ENCODE assay signal across 9 mouse cellular contexts in the genomic region with DNA sequence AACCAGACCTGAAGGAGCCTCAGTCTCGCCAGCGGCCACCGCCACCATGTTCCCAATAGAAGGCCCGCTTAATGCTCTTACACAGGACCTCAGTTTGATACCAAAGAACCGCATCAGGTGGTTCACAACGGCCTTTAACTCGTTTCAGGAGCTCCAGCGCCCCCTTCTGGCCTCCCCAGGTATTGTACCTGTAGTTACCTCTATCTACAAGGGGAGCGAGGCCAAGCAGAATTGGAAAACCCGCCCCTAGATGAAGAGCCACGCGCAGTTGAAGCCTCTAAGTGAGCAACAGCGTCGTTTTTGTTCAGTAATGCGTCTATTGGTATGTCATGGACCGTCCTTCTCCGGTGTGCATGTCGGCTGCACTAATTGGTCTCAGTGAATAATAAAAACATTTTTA. TPM values are rescaled to one million over a fixed set of nuclear protein-coding genes. Genes with fewer than 3 reads are reported as not detected.
A peak's percentile ranks its signal among the peaks of the same experiment; 100 is the strongest.
DNase-seq lines count a peak whose midpoint lies in the region; ATAC-seq and TF ChIP-seq lines count a peak whose summit lies in the region.
"Had no signal": no experiment of that assay in that cellular context is flagged by ENCODE, and none has a peak within 500 bp of the region (broad histone marks: within the 10 kb centered on the region; RNA-seq: fewer than 3 reads in every experiment).

No protein-coding gene starts in this region.

- peaks cover 5% of the 10 kb centered on the region; the same call in 1 of the 2 replicates for H3K4me1 ChIP-seq in forebrain, embryonic 10.5 days
- no peaks in the 10 kb centered on the region for H3K4me1 ChIP-seq in forebrain, embryonic 15.5 days
- no peaks in the 10 kb centered on the region for H3K4me1 ChIP-seq in stomach, postnatal 0 days (replicated peaks; ENCODE audit: control insufficient read depth, insufficient read depth)

- no peaks in the 10 kb centered on the region for H3K36me3 ChIP-seq in forebrain, embryonic 10.5 days (replicated peaks)
- H3K36me3 ChIP-seq in forebrain, embryonic 15.5 days: no peaks in the 10 kb centered on the region
- no peaks in the 10 kb centered on the region for H3K36me3 ChIP-seq in stomach, postnatal 0 days (ENCODE audit: control insufficient read depth, insufficient read depth, low read length)

- TF ChIP-seq EP300 in stomach, postnatal 0 days (optimal IDR thresholded peaks at IDR 0.05): no peak

- H3K4me2 ChIP-seq in forebrain, embryonic 15.5 days (replicated peaks): no peak overlapping the region
- H3K4me2 ChIP-seq in stomach, postnatal 0 days (replicated peaks; ENCODE audit: low read depth): no peak overlapping the region

- H3K9ac ChIP-seq in forebrain, embryonic 15.5 days (replicated peaks): no peak overlapping the region
- H3K9ac ChIP-seq in stomach, postnatal 0 days (ENCODE audit: low read length): no peak overlapping the region

- intact Hi-C loops in gastrocnemius, postnatal 36 days (cut with DNase I): no loop called here

- no peak overlapping the region for H3K27ac ChIP-seq in forebrain, embryonic 10.5 days
- no peak overlapping the region for H3K27ac ChIP-seq in forebrain, embryonic 15.5 days (replicated peaks)
- no peak overlapping the region for H3K27ac ChIP-seq in stomach, postnatal 0 days (replicated peaks)

- no peak overlapping the region for H3K4me3 ChIP-seq in forebrain, embryonic 10.5 days
- H3K4me3 ChIP-seq in forebrain, embryonic 15.5 days: no peak overlapping the region
- no peak overlapping the region for H3K4me3 ChIP-seq in stomach, postnatal 0 days (ENCODE audit: low read depth, low read length)

- peak; percentile 84 for TF ChIP-seq CTCF in stomach, postnatal 0 days (IDR thresholded peaks at IDR 0.05; ENCODE audit: low read depth)

- no peak for ATAC-seq in forebrain, embryonic 15.5 days (replicated peaks)
- peak; percentile 74 for ATAC-seq in megakaryocyte-erythroid progenitor cell, adult 5-6 weeks (replicated peaks; ENCODE audit: low FRiP score, low TSS enrichment, poor library complexity, severe bottlenecking)
- peak; percentile 29; the same call in 1 of the 2 replicates for ATAC-seq in stomach, postnatal 0 days (ENCODE audit: low FRiP score, low TSS enrichment)

- peaks cover 7% of the 10 kb centered on the region; the same call in 1 of the 2 replicates for H3K27me3 ChIP-seq in forebrain, embryonic 10.5 days (ENCODE audit: poor library complexity, severe bottlenecking)
- no peaks in the 10 kb centered on the region for H3K27me3 ChIP-seq in forebrain, embryonic 15.5 days
- H3K27me3 ChIP-seq in stomach, postnatal 0 days (ENCODE audit: control insufficient read depth, insufficient read depth, low read length): no peaks in the 10 kb centered on the region

- WGBS in forebrain, embryonic 10.5 days: 12% methylated on average over 18 of the region's 18 CpGs
- WGBS in forebrain, embryonic 15.5 days: 10% methylated on average over 18 of the region's 18 CpGs
- WGBS in stomach, postnatal 0 days: 14% methylated on average over 18 of the region's 18 CpGs

- DNase-seq in forebrain, embryonic 10.5 days (ENCODE audit: extremely low spot score, low spot score): peak; percentile 74
- peak; percentile 84 for DNase-seq in MEL-GATA-1-ER (ENCODE audit: extremely low read depth, low read depth)
- peak; percentile 57 to 76 for DNase-seq in cerebellum, postnatal 25 days
- DNase-seq in gastrocnemius, postnatal 36 days: peak; percentile 61
- DNase-seq in kidney, postnatal 36 days: peak; percentile 52 to 89
- DNase-seq in stomach, postnatal 0 days (ENCODE audit: low spot score): peak; percentile 84

- no peaks in the 10 kb centered on the region for H3K9me3 ChIP-seq in forebrain, embryonic 10.5 days
- no peaks in the 10 kb centered on the region for H3K9me3 ChIP-seq in forebrain, embryonic 15.5 days
- H3K9me3 ChIP-seq in stomach, postnatal 0 days (ENCODE audit: control insufficient read depth, low read length): no peaks in the 10 kb centered on the region

RNA-seq across cellular contexts. Expression of gene Olfr279, which starts 12.3 kb away (rescaled TPM):
- not detected in 2 replicates for polyA plus RNA-seq in forebrain, embryonic 10.5 days (2016; fragmentation: Nextera tagmentation; extraction: Ambion mirVana)
- polyA plus RNA-seq in forebrain, embryonic 15.5 days (2015; fragmentation: Nextera tagmentation; extraction: Ambion mirVana): not detected in 2 replicates
- total RNA-seq in gastrocnemius, postnatal 36 days (2021): not detected
- total RNA-seq in megakaryocyte-erythroid progenitor cell, adult 5-6 weeks (2014; fragmentation: Nextera tagmentation): not detected in 2 replicates
- not detected in 2 replicates for total RNA-seq in megakaryocyte-erythroid progenitor cell, adult 5-6 weeks (2017)
- not detected in 2 replicates for polyA plus RNA-seq in stomach, postnatal 0 days (2015; fragmentation: Nextera tagmentation; extraction: Ambion mirVana)
- polyA plus RNA-seq: lung, embryonic 16.5 days had no signal

RNA-seq across cellular contexts. Expression of gene Lalba, which starts 22.0 kb away (rescaled TPM):
- 0.49 TPM in 1 of 2 replicates, not detected in the other for polyA plus RNA-seq in forebrain, embryonic 10.5 days (2016; fragmentation: Nextera tagmentation; extraction: Ambion mirVana)
- polyA plus RNA-seq in forebrain, embryonic 15.5 days (2015; fragmentation: Nextera tagmentation; extraction: Ambion mirVana): not detected in 2 replicates
- not detected for total RNA-seq in gastrocnemius, postnatal 36 days (2021)
- total RNA-seq in megakaryocyte-erythroid progenitor cell, adult 5-6 weeks (2014; fragmentation: Nextera tagmentation): not detected in 2 replicates
- not detected in 2 replicates for total RNA-seq in megakaryocyte-erythroid progenitor cell, adult 5-6 weeks (2017)
- 0.42 and 0.70 TPM in 2 replicates for polyA plus RNA-seq in stomach, postnatal 0 days (2015; fragmentation: Nextera tagmentation; extraction: Ambion mirVana)

RNA-seq across cellular contexts. Expression of gene Kansl2, which starts 29.6 kb away (rescaled TPM):
- 144 and 145 TPM in 2 replicates for polyA plus RNA-seq in forebrain, embryonic 10.5 days (2016; fragmentation: Nextera tagmentation; extraction: Ambion mirVana)
- 140 and 152 TPM in 2 replicates for polyA plus RNA-seq in forebrain, embryonic 15.5 days (2015; fragmentation: Nextera tagmentation; extraction: Ambion mirVana)
- 10 to 100 TPM; 62.2 to 64.5 TPM for total RNA-seq in gastrocnemius, postnatal 36 days (2021)
- 68.9 and 73.0 TPM in 2 replicates for total RNA-seq in megakaryocyte-erythroid progenitor cell, adult 5-6 weeks (2014; fragmentation: Nextera tagmentation)
- total RNA-seq in megakaryocyte-erythroid progenitor cell, adult 5-6 weeks (2017): 54.4 and 57.7 TPM in 2 replicates
- 44.3 and 44.9 TPM in 2 replicates for polyA plus RNA-seq in stomach, postnatal 0 days (2015; fragmentation: Nextera tagmentation; extraction: Ambion mirVana)

RNA-seq across cellular contexts. Expression of gene OR5BS1P, which starts 34.8 kb away (rescaled TPM):
- not detected in 2 replicates for polyA plus RNA-seq in forebrain, embryonic 10.5 days (2016; fragmentation: Nextera tagmentation; extraction: Ambion mirVana)
- not detected in 2 replicates for polyA plus RNA-seq in forebrain, embryonic 15.5 days (2015; fragmentation: Nextera tagmentation; extraction: Ambion mirVana)
- not detected for total RNA-seq in gastrocnemius, postnatal 36 days (2021)
- total RNA-seq in megakaryocyte-erythroid progenitor cell, adult 5-6 weeks (2014; fragmentation: Nextera tagmentation): not detected in 2 replicates
- not detected in 2 replicates for total RNA-seq in megakaryocyte-erythroid progenitor cell, adult 5-6 weeks (2017)
- not detected in 2 replicates for polyA plus RNA-seq in stomach, postnatal 0 days (2015; fragmentation: Nextera tagmentation; extraction: Ambion mirVana)
- polyA plus RNA-seq: lung, embryonic 16.5 days had no signal

RNA-seq across cellular contexts. Expression of gene Olfr281, which starts 52.1 kb away (rescaled TPM):
- not detected in 2 replicates for polyA plus RNA-seq in forebrain, embryonic 10.5 days (2016; fragmentation: Nextera tagmentation; extraction: Ambion mirVana)
- polyA plus RNA-seq in forebrain, embryonic 15.5 days (2015; fragmentation: Nextera tagmentation; extraction: Ambion mirVana): not detected in 2 replicates
- not detected for total RNA-seq in gastrocnemius, postnatal 36 days (2021)
- not detected in 2 replicates for total RNA-seq in megakaryocyte-erythroid progenitor cell, adult 5-6 weeks (2014; fragmentation: Nextera tagmentation)
- total RNA-seq in megakaryocyte-erythroid progenitor cell, adult 5-6 weeks (2017): not detected in 2 replicates
- not detected in 2 replicates for polyA plus RNA-seq in stomach, postnatal 0 days (2015; fragmentation: Nextera tagmentation; extraction: Ambion mirVana)
- polyA plus RNA-seq: lung, embryonic 16.5 days had no signal
